In the genomic region with DNA sequence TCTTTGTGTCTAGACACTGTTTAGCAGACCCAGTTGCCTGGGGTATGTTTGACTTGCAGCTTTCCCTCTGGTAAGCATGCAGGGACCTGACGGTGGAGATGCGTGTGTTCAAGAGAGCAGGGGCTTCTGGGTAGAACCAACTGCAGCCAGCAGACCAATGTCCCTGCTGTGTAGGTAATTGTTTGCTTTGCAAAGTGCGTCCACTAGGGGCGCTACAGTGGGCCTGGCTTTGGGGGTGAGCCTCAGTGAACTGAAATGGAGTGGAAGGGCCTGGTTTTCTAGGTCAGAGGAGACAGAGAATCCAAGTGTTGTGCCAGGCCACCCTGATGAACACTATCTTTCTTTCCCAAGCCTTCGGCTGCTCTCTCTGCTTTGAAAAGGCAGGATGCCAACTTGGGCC, we compare ENCODE assay signal across 8 mouse cellular contexts.
DNase-seq lines count a peak whose midpoint lies in the region; ATAC-seq and TF ChIP-seq lines count a peak whose summit lies in the region.

No protein-coding gene starts in this region.

- no peak overlapping the region for H3K4me2 ChIP-seq in hindbrain, embryonic 13.5 days

- H3K27me3 ChIP-seq in hindbrain, embryonic 13.5 days: no peaks in the 10 kb centered on the region

- peaks cover 46% of the 10 kb centered on the region for H3K4me1 ChIP-seq in hindbrain, embryonic 13.5 days (replicated peaks)

- no peak for ATAC-seq in hindbrain, embryonic 13.5 days (ENCODE audit: low FRiP score)
- ATAC-seq in monocyte, adult 5-6 weeks (replicated peaks; ENCODE audit: insufficient number of reproducible peaks, low FRiP score, low TSS enrichment, poor library complexity, severe bottlenecking): no peak
- no peak for ATAC-seq in frontal cortex, adult (ENCODE audit: low TSS enrichment)

- H3K4me3 ChIP-seq in layer of hippocampus, adult 2 months: no peak overlapping the region
- no peak overlapping the region for H3K4me3 ChIP-seq in hindbrain, embryonic 13.5 days

- TF ChIP-seq CTCF in layer of hippocampus, adult 2 months (conservative IDR thresholded peaks at IDR 0.05): peak; percentile 77

- no peak overlapping the region for H3K9ac ChIP-seq in hindbrain, embryonic 13.5 days

- 0 out of 2 replicates have a peak, but pooled peaks cover 4% of the 10 kb centered on the region for H3K9me3 ChIP-seq in hindbrain, embryonic 13.5 days

- 48% methylated on average over 5 of the region's 5 CpGs for WGBS in hindbrain, embryonic 13.5 days

- H3K36me3 ChIP-seq in hindbrain, embryonic 13.5 days: no peaks in the 10 kb centered on the region

- H3K27ac ChIP-seq in layer of hippocampus, adult 2 months: peak overlapping the region; percentile 88
- H3K27ac ChIP-seq in hindbrain, embryonic 13.5 days: peak overlapping the region; percentile 58

- DNase-seq in layer of hippocampus, adult 2 months (ENCODE audit: low spot score in 2 of 2): peak in 1 of 2 experiments; percentile 57
- DNase-seq in layer of hippocampus, postnatal 36 days: no peak
- DNase-seq in NIH3T3 (ENCODE audit: low read depth): peak; percentile 8
- peak; percentile 57 to 80 for DNase-seq in cerebellum, postnatal 14 days
- no peak for DNase-seq in layer of hippocampus, adult 9-11 months

Comparison
In these comparisons a context has a peak if more than half of its experiments do, and no peak if none do; other contexts are left out.
1. DNase-seq: peak in NIH3T3 (single experiment) and cerebellum, postnatal 14 days (2 of 2); none in layer of hippocampus, postnatal 36 days (0 of 2) and layer of hippocampus, adult 9-11 months (single experiment).